In genomic region chr19:26718221-26718620, GRCm38 (mm10) we compare ENCODE assay signal across 8 mouse cellular contexts.
DNase-seq lines count a peak whose midpoint lies in the region; ATAC-seq lines count a peak whose summit lies in the region.

No protein-coding gene starts in this region.

- H3K36me3 ChIP-seq in midbrain, embryonic 14.5 days (ENCODE audit: control insufficient read depth, insufficient read depth, low read length): no peaks in the 10 kb centered on the region
- H3K36me3 ChIP-seq in midbrain, embryonic 10.5 days: no peaks in the 10 kb centered on the region
- peaks cover 6% of the 10 kb centered on the region for H3K36me3 ChIP-seq in heart, embryonic 16.5 days (ENCODE audit: control insufficient read depth, insufficient read depth)

- H3K4me2 ChIP-seq in midbrain, embryonic 14.5 days (ENCODE audit: low read length): no peak overlapping the region
- no peak overlapping the region for H3K4me2 ChIP-seq in heart, embryonic 16.5 days (ENCODE audit: low read depth, low read length)

- no peaks in the 10 kb centered on the region for H3K9me3 ChIP-seq in midbrain, embryonic 14.5 days (ENCODE audit: control insufficient read depth, low read length)
- no peaks in the 10 kb centered on the region for H3K9me3 ChIP-seq in midbrain, embryonic 10.5 days (replicated peaks)
- H3K9me3 ChIP-seq in heart, embryonic 16.5 days (replicated peaks; ENCODE audit: control insufficient read depth, low read length): no peaks in the 10 kb centered on the region

- no peak overlapping the region for H3K9ac ChIP-seq in midbrain, embryonic 14.5 days (replicated peaks; ENCODE audit: low read length)
- H3K9ac ChIP-seq in heart, embryonic 16.5 days (ENCODE audit: low read length): no peak overlapping the region

- no peak overlapping the region for H3K27ac ChIP-seq in midbrain, embryonic 14.5 days (replicated peaks; ENCODE audit: low read depth, low read length)
- H3K27ac ChIP-seq in midbrain, embryonic 10.5 days (replicated peaks): no peak overlapping the region
- H3K27ac ChIP-seq in heart, embryonic 16.5 days (ENCODE audit: low read length): peak overlapping the region; percentile 3; the same call in 1 of the 2 replicates

- H3K4me1 ChIP-seq in midbrain, embryonic 14.5 days (ENCODE audit: control insufficient read depth, insufficient read depth, low read length): no peaks in the 10 kb centered on the region
- H3K4me1 ChIP-seq in midbrain, embryonic 10.5 days: peaks cover 17% of the 10 kb centered on the region
- peaks cover 3% of the 10 kb centered on the region; the same call in 1 of the 2 replicates for H3K4me1 ChIP-seq in heart, embryonic 16.5 days (ENCODE audit: control insufficient read depth, insufficient read depth, low read length)

- H3K27me3 ChIP-seq in midbrain, embryonic 14.5 days (ENCODE audit: control insufficient read depth, insufficient read depth, low read length): no peaks in the 10 kb centered on the region
- H3K27me3 ChIP-seq in midbrain, embryonic 10.5 days (ENCODE audit: low read depth, poor library complexity, severe bottlenecking): no peaks in the 10 kb centered on the region
- no peaks in the 10 kb centered on the region for H3K27me3 ChIP-seq in heart, embryonic 16.5 days (ENCODE audit: control insufficient read depth, insufficient read depth, low read length)

- ATAC-seq in midbrain, embryonic 14.5 days (ENCODE audit: low FRiP score, low TSS enrichment): no peak
- ATAC-seq in heart, embryonic 16.5 days (replicated peaks; ENCODE audit: extremely low read depth, insufficient read depth, low FRiP score): peak; percentile 63; the same call in 1 of the 2 replicates

- peak; percentile 79 for DNase-seq in midbrain, embryonic 14.5 days
- DNase-seq in midbrain, embryonic 10.5 days (ENCODE audit: low spot score): no peak
- DNase-seq in R1 (ENCODE audit: low read depth, low spot score): peak; percentile 52
- DNase-seq in cerebellum, adult 9-11 months: peak; percentile 81
- DNase-seq in layer of hippocampus, postnatal 14 days (ENCODE audit: low spot score in 2 of 2): peak; percentile 33 to 66
- DNase-seq in retina, embryonic 14.5 days (ENCODE audit: low spot score): peak; percentile 61
- no peak for DNase-seq in right cerebral cortex, postnatal 4 days

- 43% methylated on average over 6 of the region's 6 CpGs for WGBS in midbrain, embryonic 14.5 days
- WGBS in midbrain, embryonic 10.5 days: 51% methylated on average over 6 of the region's 6 CpGs
- WGBS in heart, embryonic 16.5 days: 11% methylated on average over 6 of the region's 6 CpGs

- H3K4me3 ChIP-seq in midbrain, embryonic 14.5 days (replicated peaks; ENCODE audit: low read depth, low read length): no peak overlapping the region
- H3K4me3 ChIP-seq in midbrain, embryonic 10.5 days: no peak overlapping the region
- H3K4me3 ChIP-seq in heart, embryonic 16.5 days (ENCODE audit: low read length): no peak overlapping the region

Comparison
In these comparisons a context has a peak if more than half of its experiments do, and no peak if none do; other contexts are left out.
1. DNase-seq: peak in midbrain, embryonic 14.5 days (single experiment), R1 (single experiment), cerebellum, adult 9-11 months (single experiment), layer of hippocampus, postnatal 14 days (2 of 2) and retina, embryonic 14.5 days (single experiment); none in midbrain, embryonic 10.5 days (single experiment) and right cerebral cortex, postnatal 4 days (single experiment).